Mouse (Mus musculus) C2C12 (cell line): ENCODE results near the gene Skp1a.

Source experiments
- CEBPB ChIP-seq: IDR thresholded peaks from one replicate; pipeline ENCODE4 v1.6.1; 2011; ENCODE audit warnings: low read depth, mild to moderate bottlenecking, control low read depth, moderate library complexity
- CTCF ChIP-seq: IDR thresholded peaks from one replicate; pipeline ENCODE4 v1.5.1; 2011; ENCODE audit not compliant: control insufficient read depth, insufficient read depth, insufficient read length
- MAX ChIP-seq: IDR thresholded peaks from one replicate; pipeline ENCODE4 v1.6.1; 2011; ENCODE audit warnings: mild to moderate bottlenecking, control low read depth
- MYOD1 ChIP-seq: IDR thresholded peaks from one replicate; pipeline ENCODE4 v1.6.1; 2011; ENCODE audit warnings: low read depth; ENCODE audit not compliant: control insufficient read depth, insufficient read length

- TF ChIP-seq CTCF (no peak), MYOD1 (no peak), MAX (no peak), CEBPB (no peak)
These were observed 46.4 kb downstream of the Skp1a start for GRCm38 (mm10) chr11:52278164-52278563.
